21 mouse cellular contexts compared by ENCODE assay signal in the genomic region with DNA sequence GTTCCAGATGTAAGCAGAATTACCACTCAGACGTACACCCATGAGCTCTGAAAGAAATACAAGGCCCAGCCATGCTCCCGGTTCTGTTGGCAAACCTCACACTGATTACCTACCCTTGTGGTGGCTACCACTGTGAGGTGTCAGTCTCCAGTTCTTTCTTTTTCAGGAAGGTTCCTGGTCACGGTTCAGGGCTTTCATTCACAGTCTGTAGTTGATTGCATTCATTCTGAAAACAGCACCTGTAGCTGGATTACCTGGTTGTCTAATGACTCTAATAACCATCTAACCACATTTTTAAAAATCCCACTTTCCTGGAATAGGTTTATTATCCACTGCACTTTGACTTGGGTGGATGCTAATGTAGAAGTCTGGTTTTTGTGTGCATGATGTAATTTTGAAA.
DNase-seq lines count a peak whose midpoint lies in the region; ATAC-seq lines count a peak whose summit lies in the region.
"Had no signal": no experiment of that assay in that cellular context is flagged by ENCODE, and none has a peak within 500 bp of the region (broad histone marks: within the 10 kb centered on the region; RNA-seq: fewer than 3 reads in every experiment).

No protein-coding gene starts in this region.

- no peaks in the 10 kb centered on the region for H3K4me1 ChIP-seq in kidney, embryonic 15.5 days
- H3K4me1 ChIP-seq: embryonic facial prominence, embryonic 10.5 days; embryonic facial prominence, embryonic 12.5 days; forebrain, embryonic 13.5 days; forebrain, embryonic 15.5 days had no signal

- no peak overlapping the region for H3K9ac ChIP-seq in kidney, embryonic 15.5 days
- H3K9ac ChIP-seq: embryonic facial prominence, embryonic 12.5 days; forebrain, embryonic 13.5 days; forebrain, embryonic 15.5 days; forebrain, postnatal 0 days had no signal

- no peak overlapping the region for H3K27ac ChIP-seq in kidney, embryonic 15.5 days
- H3K27ac ChIP-seq: embryonic facial prominence, embryonic 10.5 days; embryonic facial prominence, embryonic 12.5 days; forebrain, embryonic 13.5 days; forebrain, embryonic 15.5 days had no signal

- no peak overlapping the region for H3K4me3 ChIP-seq in kidney, embryonic 15.5 days (replicated peaks)
- H3K4me3 ChIP-seq: embryonic facial prominence, embryonic 10.5 days; embryonic facial prominence, embryonic 12.5 days; forebrain, embryonic 13.5 days; forebrain, embryonic 15.5 days had no signal

- ATAC-seq in kidney, embryonic 15.5 days (replicated peaks; ENCODE audit: low FRiP score) = no peak
- ATAC-seq: activated CD4-positive, CD25-positive, alpha-beta regulatory T cell, adult 4 months; forebrain, embryonic 13.5 days; forebrain, embryonic 15.5 days; Patski had no signal

- H3K4me2 ChIP-seq in kidney, embryonic 15.5 days = no peak overlapping the region
- H3K4me2 ChIP-seq: embryonic facial prominence, embryonic 12.5 days; forebrain, embryonic 13.5 days; forebrain, embryonic 15.5 days had no signal

- DNase-seq in heart, adult 11 months = peak; percentile 50
- DNase-seq in heart, postnatal 4 days = no peak
- DNase-seq in kidney, adult 9 months = peak; percentile 17
- peak; percentile 7 for DNase-seq in A20 (ENCODE audit: low read depth, low spot score)
- no peak for DNase-seq in adrenal gland, postnatal 14 days
- DNase-seq: adrenal gland, adult 8-10 months; adrenal gland, postnatal 36 days; cerebellum, adult 11-12 months; cerebellum, adult 2 months; cerebellum, adult 9-10 months; cerebellum, postnatal 10 days; cerebellum, postnatal 25 days; forebrain, postnatal 0 days had no signal

- H3K27me3 ChIP-seq in kidney, embryonic 15.5 days = no peaks in the 10 kb centered on the region
- H3K27me3 ChIP-seq: embryonic facial prominence, embryonic 12.5 days; forebrain, embryonic 13.5 days; forebrain, embryonic 15.5 days; Patski had no signal

- no peaks in the 10 kb centered on the region for H3K9me3 ChIP-seq in kidney, embryonic 15.5 days (replicated peaks)
- H3K9me3 ChIP-seq: embryonic facial prominence, embryonic 10.5 days; embryonic facial prominence, embryonic 12.5 days; forebrain, embryonic 13.5 days; forebrain, embryonic 15.5 days; G1E had no signal

- WGBS in kidney, embryonic 15.5 days = 83% methylated on average over 3 of the region's 3 CpGs

- no peaks in the 10 kb centered on the region for H3K36me3 ChIP-seq in kidney, embryonic 15.5 days
- H3K36me3 ChIP-seq: embryonic facial prominence, embryonic 10.5 days; embryonic facial prominence, embryonic 12.5 days; forebrain, embryonic 15.5 days; G1E had no signal

Comparison
In these comparisons a context has a peak if more than half of its experiments do, and no peak if none do; other contexts are left out.
1. DNase-seq: peak in heart, adult 11 months (single experiment), kidney, adult 9 months (single experiment) and A20 (single experiment); none in heart, postnatal 4 days (single experiment) and adrenal gland, postnatal 14 days (single experiment).